Mouse (Mus musculus) kidney, postnatal 0 days (tissue): ENCODE measurements around the gene Hebp1. TPM values are rescaled to one million over a fixed set of nuclear protein-coding genes. Genes with fewer than 3 reads are reported as not detected.

Experiments
- ATAC-seq: fragments of 200-750 bp; cut with Nextera tagmentation; replicated peaks from 2 replicates; pipeline ENCODE4 v1.8.0; 2017; ENCODE audit warnings: low read depth, moderate number of reproducible peaks, moderate TSS enrichment, moderate library complexity; ENCODE audit not compliant: low FRiP score
- DNase-seq: peaks from one replicate; pipeline ENCODE4 v3.0.0-alpha.2; 2016; ENCODE audit warnings: low spot score
- H3K27ac ChIP-seq: fragments of 300-500 bp; sonication (generic); 2 replicates; pipeline ENCODE4 v1.5.1; 2014; ENCODE audit warnings: mild to moderate bottlenecking
- H3K27me3 ChIP-seq: fragments of 300-500 bp; sonication (generic); 2 replicates; pipeline ENCODE4 v1.6.1; 2014; ENCODE audit warnings: low read length, mixed read lengths; ENCODE audit not compliant: insufficient read depth
- H3K36me3 ChIP-seq: fragments of 300-500 bp; sonication (generic); 2 replicates; pipeline ENCODE4 v1.6.1; 2014; ENCODE audit warnings: low read length, mixed read lengths; ENCODE audit not compliant: insufficient read depth
- H3K4me1 ChIP-seq: fragments of 300-500 bp; sonication (generic); replicated peaks from 2 replicates; pipeline ENCODE4 v1.6.1; 2014; ENCODE audit warnings: antibody characterized with exemption, low read length, mixed read lengths; ENCODE audit not compliant: insufficient read depth
- H3K4me2 ChIP-seq: fragments of 300-500 bp; sonication (generic); 2 replicates; pipeline ENCODE4 v1.6.1; 2014; ENCODE audit warnings: mild to moderate bottlenecking, low read length, moderate library complexity, mixed read lengths
- H3K4me3 ChIP-seq: fragments of 300-500 bp; sonication (generic); replicated peaks from 2 replicates; pipeline ENCODE4 v1.5.1; 2014; ENCODE audit warnings: low read depth, low read length
- H3K9ac ChIP-seq: fragments of 300-500 bp; sonication (generic); 2 replicates; pipeline ENCODE4 v1.6.1; 2014; ENCODE audit warnings: low read depth, low read length
- H3K9me3 ChIP-seq: fragments of 300-500 bp; sonication (generic); replicated peaks from 2 replicates; pipeline ENCODE4 v1.6.1; 2016; ENCODE audit warnings: low read length, inconsistent platforms, mixed read lengths
- CTCF ChIP-seq: IDR thresholded peaks from 2 replicates; pipeline ENCODE4 v1.5.1; 2016; ENCODE audit warnings: antibody characterized with exemption, low read depth, mild to moderate bottlenecking, moderate library complexity
- WGBS: fragments of 180-500 bp; shearing (Covaris S2); extraction: QIAGEN DNeasy Blood & Tissue Kit; methylation state at CpG from one replicate; pipeline ENCODE4 v1.1.7; 2014; 5-methylcytosine and 5-hydroxymethylcytosine counted together
- polyA plus RNA-seq: library from polyadenylated mRNA; unstranded; fragments of >200 nt; fragmentation: Nextera tagmentation; extraction: Ambion mirVana; gene quantifications from 2 replicates; pipeline ENCODE4 v1.2.1, GENCODE M21; 2015

Gene Hebp1
- 48.0 and 52.3 TPM in 2 replicates for polyA plus RNA-seq

- Histone ChIP-seq H3K9me3 (no peaks in the 10 kb centered on the region), H3K36me3 (no peaks in the 10 kb centered on the region), H3K4me2 (peak within 1 kb of the TSS; percentile 67), H3K9ac (peak within 1 kb of the TSS; percentile 75), H3K4me1 (0 out of 2 replicates have a peak, but pooled peaks cover 3% of the 10 kb centered on the region), H3K27me3 (no peaks in the 10 kb centered on the region), H3K27ac (peak within 1 kb of the TSS; percentile 63), H3K4me3 (peak within 1 kb of the TSS; percentile 79)
- under 1% methylated on average over 52 of the region's 52 CpGs for WGBS
- ATAC-seq: peak; percentile 83
- DNase-seq: peak; percentile 69
- no peak for TF ChIP-seq CTCF
Measured at GRCm38 (mm10) chr6:135197921-135198532, at the start of gene Hebp1, which contains the start of gene Fam234b. Hebp1 (minus strand) TSS chr6:135198022. Fam234b (plus strand) TSS chr6:135197977.

GRCm38 (mm10) chr6:135245586-135245985 lies 47.8 kb upstream of the Hebp1 start:
- Histone ChIP-seq H3K36me3 (no peaks in the 10 kb centered on the region), H3K9ac (no peak overlapping the region), H3K27ac (no peak overlapping the region), H3K4me2 (no peak overlapping the region), H3K27me3 (no peaks in the 10 kb centered on the region), H3K4me1 (0 out of 2 replicates have a peak, but pooled peaks cover 4% of the 10 kb centered on the region), H3K4me3 (no peak overlapping the region), H3K9me3 (no peaks in the 10 kb centered on the region)
- ATAC-seq: no peak
- no peak for TF ChIP-seq CTCF
- WGBS: 82% methylated on average over 8 of the region's 8 CpGs
- no peak for DNase-seq

GRCm38 (mm10) chr6:135240361-135240760 lies 42.5 kb upstream of the Hebp1 start:
- Histone ChIP-seq H3K4me3 (no peak overlapping the region), H3K27ac (no peak overlapping the region), H3K4me2 (no peak overlapping the region), H3K9me3 (no peaks in the 10 kb centered on the region), H3K4me1 (no peaks in the 10 kb centered on the region), H3K36me3 (no peaks in the 10 kb centered on the region), H3K27me3 (no peaks in the 10 kb centered on the region), H3K9ac (no peak overlapping the region)
- WGBS: 87% methylated on average over 8 of the region's 8 CpGs
- ATAC-seq: no peak
- no peak for DNase-seq
- no peak for TF ChIP-seq CTCF

GRCm38 (mm10) chr6:135238211-135238610 lies 40.4 kb upstream of the Hebp1 start:
- no peak overlapping the region for H3K27ac ChIP-seq
- ATAC-seq (no peak), DNase-seq (no peak)
- 0 out of 2 replicates have a peak, but pooled peaks cover 4% of the 10 kb centered on the region for H3K36me3 ChIP-seq
- H3K4me3 ChIP-seq: no peak overlapping the region
- no peaks in the 10 kb centered on the region for H3K27me3 ChIP-seq
- no peak overlapping the region for H3K9ac ChIP-seq
- H3K4me2 ChIP-seq: no peak overlapping the region
- 65% methylated on average over 4 of the region's 4 CpGs for WGBS
- no peaks in the 10 kb centered on the region for H3K4me1 ChIP-seq
- no peaks in the 10 kb centered on the region for H3K9me3 ChIP-seq
- TF ChIP-seq CTCF: no peak

- ATAC-seq: no peak
- H3K27ac ChIP-seq: no peak overlapping the region
- no peak overlapping the region for H3K9ac ChIP-seq
- peak; percentile 24 for DNase-seq
- 74% methylated on average over 14 of the region's 14 CpGs for WGBS
- no peaks in the 10 kb centered on the region for H3K9me3 ChIP-seq
- TF ChIP-seq CTCF: peak; percentile 31
- H3K27me3 ChIP-seq: no peaks in the 10 kb centered on the region
- 0 out of 2 replicates have a peak, but pooled peaks cover 4% of the 10 kb centered on the region for H3K36me3 ChIP-seq
- no peak overlapping the region for H3K4me2 ChIP-seq
- H3K4me3 ChIP-seq: no peak overlapping the region
- H3K4me1 ChIP-seq: no peaks in the 10 kb centered on the region
Measured at GRCm38 (mm10) chr6:135237326-135237725, 39.5 kb upstream of the Hebp1 start.

GRCm38 (mm10) chr6:135236576-135236975 lies 38.8 kb upstream of the Hebp1 start:
- Histone ChIP-seq H3K4me1 (no peaks in the 10 kb centered on the region), H3K27ac (no peak overlapping the region), H3K4me2 (no peak overlapping the region), H3K9ac (no peak overlapping the region), H3K4me3 (no peak overlapping the region), H3K9me3 (no peaks in the 10 kb centered on the region), H3K27me3 (no peaks in the 10 kb centered on the region), H3K36me3 (0 out of 2 replicates have a peak, but pooled peaks cover 4% of the 10 kb centered on the region)
- DNase-seq (no peak), ATAC-seq (no peak)
- 93% methylated on average over 3 of the region's 3 CpGs for WGBS
- peak; percentile 45; the same call in 1 of the 2 replicates for TF ChIP-seq CTCF
